Comparison of ENCODE assay signal across 12 mouse cellular contexts in genomic region chr10:99356883-99357282, GRCm38 (mm10).
"Had no signal": no experiment of that assay in that cellular context is flagged by ENCODE, and none has a peak within 500 bp of the region (broad histone marks: within the 10 kb centered on the region; RNA-seq: fewer than 3 reads in every experiment).

No protein-coding gene starts in this region.

- H3K4me3 ChIP-seq: midbrain, embryonic 13.5 days; stomach, embryonic 15.5 days had no signal

- H3K27ac ChIP-seq: liver, embryonic 14.5 days; midbrain, embryonic 13.5 days; stomach, embryonic 15.5 days had no signal

- ATAC-seq: intestine, postnatal 0 days; lung, postnatal 0 days; midbrain, embryonic 13.5 days had no signal

- H3K9me3 ChIP-seq: midbrain, embryonic 13.5 days; stomach, embryonic 15.5 days had no signal

- H3K36me3 ChIP-seq: midbrain, embryonic 13.5 days; stomach, embryonic 15.5 days had no signal

- H3K27me3 ChIP-seq: midbrain, embryonic 13.5 days; stomach, embryonic 15.5 days had no signal

- DNase-seq: kidney, adult 8-10 months; kidney, postnatal 36 days; layer of hippocampus, adult 9-11 months; layer of hippocampus, postnatal 36 days; lung, adult 2 months; lung, postnatal 36 days; thymus, postnatal 36 days had no signal

- H3K4me1 ChIP-seq: stomach, embryonic 15.5 days had no signal
